Mouse (Mus musculus): ENCODE measurements around the gene Kif16b. TPM values are rescaled to one million over a fixed set of nuclear protein-coding genes. Genes with fewer than 3 reads are reported as not detected.

Gene Kif16b
- total RNA-seq (2017), result 27.1 and 30.1 TPM in 2 replicates

DNA sequence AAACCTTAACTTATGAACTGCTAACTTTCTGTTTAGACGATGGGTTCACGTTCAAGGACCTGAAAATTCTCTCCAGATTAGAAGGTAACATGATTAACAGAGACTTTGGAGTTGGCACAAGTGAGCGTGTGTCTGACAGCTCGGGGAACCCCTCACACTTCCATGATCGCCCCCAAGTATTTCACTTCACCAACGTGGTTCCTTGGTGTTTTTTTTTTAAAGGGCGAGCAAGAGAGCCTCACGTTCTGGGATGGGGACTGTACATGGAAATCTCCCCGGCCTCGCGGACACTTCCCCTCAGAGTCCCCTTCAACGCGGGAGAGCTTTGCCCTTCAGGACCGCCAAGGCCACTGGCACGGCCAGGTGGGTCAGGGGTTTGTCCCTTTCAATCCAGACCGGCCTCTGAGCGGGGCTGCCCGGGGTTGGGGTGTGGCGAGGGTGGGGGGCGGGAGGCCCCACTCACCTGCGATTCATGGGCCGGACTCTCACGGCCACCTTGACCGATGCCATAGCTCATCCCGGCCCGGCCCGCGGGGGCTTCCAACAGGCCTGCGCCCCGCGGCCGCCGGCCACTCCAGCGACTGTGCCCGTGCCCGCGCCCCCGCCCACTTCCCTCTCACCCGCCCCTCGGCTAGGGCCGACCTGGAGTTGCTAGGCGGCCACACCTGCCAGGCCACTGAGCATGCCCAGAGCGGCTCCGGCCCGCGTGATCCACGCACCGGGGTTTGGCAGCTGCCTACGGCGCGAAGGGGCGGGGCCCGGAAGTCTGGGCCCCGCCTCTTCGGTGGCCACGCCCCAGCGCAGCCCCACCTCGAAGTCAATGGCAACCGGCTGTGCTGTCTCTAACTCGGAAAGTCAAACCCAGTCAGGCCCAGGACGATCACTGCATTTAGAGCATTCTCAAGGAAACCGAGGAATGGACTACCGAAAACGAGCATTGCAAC lies at the start of gene Kif16b:
Gene Kif16b (minus strand): TSS at position 670 of the 944 bp plus-strand sequence.
- ATAC-seq (replicated peaks; ENCODE audit: low read depth, poor library complexity, severe bottlenecking), result peak; percentile 71

- no peak for ATAC-seq (replicated peaks; ENCODE audit: low read depth, poor library complexity, severe bottlenecking)
Measured at GRCm38 (mm10) chr2:142940899-142941642, 39.7 kb upstream of the Kif16b start.

DNA sequence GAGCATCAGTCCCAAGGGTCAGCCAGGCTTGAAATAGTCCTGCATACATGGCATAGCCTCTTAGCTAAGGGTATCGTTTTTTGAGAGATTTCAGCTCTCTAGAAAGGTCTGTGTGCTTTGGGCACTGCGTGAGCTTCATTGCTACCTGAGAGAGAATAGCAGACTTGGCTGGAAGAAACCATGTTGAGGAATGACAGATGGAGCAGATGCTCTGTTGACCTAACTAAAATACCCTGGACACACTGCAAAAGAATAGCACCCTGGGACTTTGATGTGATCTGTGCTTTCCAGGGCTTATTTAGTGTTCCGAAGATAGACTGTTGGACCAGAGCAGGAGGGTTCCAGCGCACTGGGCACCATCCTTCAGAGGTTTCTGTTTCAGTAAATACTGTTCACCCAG lies 29.1 kb upstream of the Kif16b start:
- ATAC-seq (replicated peaks; ENCODE audit: low read depth, poor library complexity, severe bottlenecking), result no peak

DNA sequence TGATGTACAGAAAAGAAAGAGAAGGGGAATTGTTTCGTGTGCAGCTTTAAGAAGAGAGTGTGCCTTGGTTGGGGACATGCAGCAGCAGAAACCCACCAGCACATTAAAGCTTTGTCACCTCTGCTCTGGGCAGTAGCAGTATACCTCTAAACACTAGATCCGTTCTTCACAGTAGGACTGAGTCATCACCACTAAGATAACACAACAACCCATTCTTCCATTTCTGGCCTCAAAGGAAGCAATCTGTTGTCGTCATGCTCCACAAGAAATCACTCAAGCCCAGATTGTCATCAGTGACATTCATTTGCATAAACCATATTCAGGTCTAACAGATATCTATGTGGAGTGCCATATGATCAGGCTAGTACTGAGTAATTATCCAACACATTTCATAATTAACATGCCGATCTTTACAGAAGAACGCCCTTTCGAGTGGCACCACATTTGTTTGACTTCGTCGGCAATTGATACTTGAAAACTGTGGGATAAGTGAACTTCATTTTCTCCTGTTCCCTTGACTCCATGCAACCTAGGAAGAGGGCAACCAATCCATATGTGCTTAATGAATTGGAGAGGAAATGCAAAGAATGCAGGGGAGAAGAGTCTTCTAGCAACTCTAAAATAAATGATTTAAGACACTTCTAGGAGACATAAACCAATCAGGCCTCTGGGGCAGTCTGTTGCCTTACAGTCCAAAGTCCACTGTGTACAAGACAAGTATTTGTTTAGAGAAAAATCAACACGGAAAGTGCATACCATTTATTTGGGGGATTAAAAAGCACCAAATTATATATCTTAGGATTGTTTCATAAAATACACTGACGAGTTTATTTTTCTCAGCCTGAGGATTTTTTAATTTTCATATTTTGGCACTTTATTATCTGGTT lies 28.1 kb upstream of the Kif16b start:
- ATAC-seq (replicated peaks; ENCODE audit: low read depth, poor library complexity, severe bottlenecking), result no peak

DNA sequence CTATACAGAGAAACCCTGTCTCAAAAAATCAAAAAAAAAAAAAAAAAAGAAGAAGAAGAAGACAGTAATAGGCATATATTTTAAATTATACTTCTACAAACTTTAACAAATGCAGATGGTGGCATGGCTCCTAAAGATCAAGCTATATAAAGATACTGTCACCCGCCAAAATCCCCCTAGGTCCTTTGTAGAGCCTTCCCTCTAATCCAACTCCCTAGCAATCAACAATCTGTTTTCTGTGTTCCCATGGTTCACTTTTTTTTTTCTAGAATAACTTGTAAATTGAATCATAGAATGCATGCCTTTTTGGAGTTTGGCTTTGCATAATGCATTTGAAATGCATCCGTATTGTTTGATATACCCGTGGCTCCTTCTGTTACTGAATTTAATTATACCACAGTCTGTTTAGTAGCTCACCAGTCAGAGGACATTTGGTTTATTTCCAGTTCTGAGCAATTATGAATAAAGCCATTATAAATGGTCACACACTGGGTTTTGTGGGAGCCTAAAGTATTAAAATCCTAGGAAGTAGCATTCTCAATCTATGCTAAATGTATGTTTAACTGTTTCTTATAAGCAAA lies 9.6 kb upstream of the Kif16b start:
- no peak for ATAC-seq (replicated peaks; ENCODE audit: low read depth, poor library complexity, severe bottlenecking)

GRCm38 (mm10) chr2:142909213-142909612 lies 7.9 kb upstream of the Kif16b start:
- ATAC-seq (replicated peaks; ENCODE audit: low read depth, poor library complexity, severe bottlenecking), result no peak

DNA sequence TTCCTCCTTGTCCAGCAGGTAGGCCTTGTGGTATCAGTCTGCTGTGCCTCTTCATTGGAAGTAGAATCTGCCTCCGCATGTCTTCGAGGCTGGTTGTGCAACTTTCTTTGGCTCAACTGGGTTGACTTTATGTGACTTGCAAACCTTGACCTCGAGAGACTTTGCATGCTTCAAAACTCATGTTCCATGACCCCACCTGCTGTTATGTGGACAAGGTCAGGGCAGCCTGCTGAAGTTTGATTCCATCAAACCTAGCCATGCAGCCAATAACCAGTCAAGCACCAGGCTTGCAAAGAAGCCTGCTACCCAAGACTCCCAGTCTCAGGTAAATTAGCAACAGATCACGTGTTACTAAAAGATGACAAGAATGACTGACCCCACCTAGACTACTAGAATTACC lies 5.7 kb upstream of the Kif16b start:
- no peak for ATAC-seq (replicated peaks; ENCODE audit: low read depth, poor library complexity, severe bottlenecking)

DNA sequence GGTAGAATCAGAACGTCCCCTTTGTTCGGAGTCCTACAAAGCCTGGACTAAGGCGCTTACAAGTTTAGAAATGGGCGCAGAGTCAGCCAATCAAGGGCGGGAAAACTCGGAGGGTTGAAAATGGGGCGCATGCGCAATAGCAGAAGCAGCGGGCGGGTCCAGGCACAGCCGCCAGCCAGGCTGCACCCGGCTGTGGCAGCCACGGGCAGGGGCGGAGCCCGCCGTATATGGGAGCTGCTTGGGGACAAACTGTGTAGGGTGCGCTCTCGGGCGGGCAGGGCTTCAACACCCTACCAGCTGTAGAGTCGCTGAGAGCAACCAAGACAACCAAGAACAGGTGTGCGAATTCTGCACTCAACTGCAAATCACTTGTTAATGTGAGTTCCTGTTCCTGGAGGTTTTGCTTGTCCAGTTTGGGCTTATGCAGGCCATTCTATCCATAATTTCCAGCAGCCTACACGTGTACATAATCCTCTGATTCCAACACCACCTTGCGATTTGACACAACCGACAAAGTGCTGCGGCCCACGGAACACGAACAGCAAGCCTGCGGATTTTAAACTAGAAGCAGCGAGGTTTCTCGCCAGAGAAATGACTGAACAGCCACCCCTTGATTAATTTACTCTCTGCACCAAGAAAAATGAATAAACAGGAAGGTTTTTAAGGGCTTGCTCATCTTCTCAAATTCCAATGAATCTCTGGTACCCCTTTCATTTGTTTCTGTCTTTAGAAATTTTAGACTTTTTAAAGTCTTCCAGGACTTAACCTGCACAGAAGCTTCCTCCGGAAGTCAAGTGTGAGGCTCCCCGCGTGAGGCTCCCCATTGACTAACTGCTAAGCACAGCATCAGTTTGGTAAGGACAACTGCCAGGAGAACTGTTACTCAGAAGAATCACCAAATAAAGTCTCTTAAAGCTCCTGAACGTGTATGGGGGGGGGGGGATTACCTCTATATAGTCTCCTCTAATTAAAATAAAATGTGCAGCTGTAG lies 1.9 kb upstream of the Kif16b start:
- peak; percentile 85 for ATAC-seq (replicated peaks; ENCODE audit: low read depth, poor library complexity, severe bottlenecking)

DNA sequence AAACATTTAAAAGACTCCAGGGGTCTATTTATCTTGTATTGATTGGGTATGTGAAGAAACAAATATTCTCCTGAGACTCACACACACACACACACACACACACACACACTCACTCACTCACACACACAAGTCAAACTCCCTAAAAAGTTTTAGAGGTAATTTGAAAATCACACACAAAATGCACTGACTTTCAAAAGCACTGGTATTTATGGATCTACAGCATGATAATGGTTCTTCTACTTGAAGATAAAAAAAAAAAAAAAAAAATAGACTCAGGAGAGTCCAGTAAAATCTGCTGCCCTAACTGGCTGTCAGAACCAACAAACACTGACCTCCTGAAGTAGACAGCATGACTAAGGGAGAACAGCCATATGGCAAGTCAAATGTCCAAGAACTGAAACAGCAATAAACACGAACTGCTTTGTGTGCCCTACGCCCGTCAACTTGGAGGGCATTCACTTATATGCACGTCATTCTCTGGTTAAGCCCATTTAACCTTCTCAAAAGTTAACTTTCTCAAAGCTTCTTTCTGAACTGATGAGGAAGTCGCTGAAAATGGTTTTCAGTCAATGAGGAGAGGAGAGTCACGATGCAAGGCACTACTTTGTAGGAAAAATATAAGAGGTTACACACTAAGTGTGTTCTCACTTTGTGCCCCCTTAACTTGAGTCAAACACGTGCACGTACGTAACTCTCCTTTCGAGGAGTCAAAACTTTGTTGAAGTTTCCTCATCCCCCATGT lies 1.0 kb downstream of the Kif16b start:
- 0 out of 2 replicates have a peak, but pooled peaks have one; percentile 2 for ATAC-seq (replicated peaks; ENCODE audit: low read depth, poor library complexity, severe bottlenecking)

DNA sequence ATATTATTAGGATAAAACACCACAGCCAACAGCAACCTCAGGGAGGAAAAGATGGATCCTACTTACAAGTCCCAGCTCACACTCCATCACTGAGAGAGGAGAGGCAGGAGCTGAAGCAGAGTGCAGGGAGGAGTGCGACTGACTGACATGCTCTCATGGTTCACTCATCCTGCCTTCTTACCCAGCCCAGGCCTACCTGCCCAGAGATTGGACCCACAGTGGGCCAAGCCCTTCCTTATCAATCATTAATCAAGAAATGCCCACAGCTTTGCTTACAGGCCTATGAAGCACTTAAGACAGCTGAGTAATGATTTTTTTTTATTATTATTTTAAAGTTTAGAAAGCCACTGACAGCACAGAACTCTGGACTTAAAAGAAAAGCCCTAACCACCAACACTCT lies 7.6 kb downstream of the Kif16b start:
- no peak for ATAC-seq (replicated peaks; ENCODE audit: low read depth, poor library complexity, severe bottlenecking)

DNA sequence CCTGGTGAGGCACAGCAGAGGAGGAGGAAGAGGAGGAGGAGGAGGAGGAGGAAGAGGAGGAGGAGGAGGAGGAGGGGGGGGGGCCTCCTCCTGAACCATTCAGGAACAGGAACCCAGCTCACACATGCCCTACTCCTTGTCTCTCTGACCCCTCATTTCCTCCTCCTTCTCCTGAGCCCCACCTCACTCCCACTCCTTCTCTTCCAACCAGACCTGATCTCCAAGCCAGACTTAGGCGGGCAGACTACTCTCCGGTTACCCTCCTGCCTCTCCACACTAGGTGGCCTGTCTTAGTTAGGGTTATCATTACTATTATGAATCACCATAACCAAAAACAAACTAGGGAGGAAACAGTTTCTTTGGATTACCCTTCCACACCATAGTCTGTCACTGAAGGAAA lies 10.0 kb downstream of the Kif16b start:
- ATAC-seq (replicated peaks; ENCODE audit: low read depth, poor library complexity, severe bottlenecking), result no peak

GRCm38 (mm10) chr2:142884456-142884855 lies 16.9 kb downstream of the Kif16b start:
- no peak for ATAC-seq (replicated peaks; ENCODE audit: low read depth, poor library complexity, severe bottlenecking)

DNA sequence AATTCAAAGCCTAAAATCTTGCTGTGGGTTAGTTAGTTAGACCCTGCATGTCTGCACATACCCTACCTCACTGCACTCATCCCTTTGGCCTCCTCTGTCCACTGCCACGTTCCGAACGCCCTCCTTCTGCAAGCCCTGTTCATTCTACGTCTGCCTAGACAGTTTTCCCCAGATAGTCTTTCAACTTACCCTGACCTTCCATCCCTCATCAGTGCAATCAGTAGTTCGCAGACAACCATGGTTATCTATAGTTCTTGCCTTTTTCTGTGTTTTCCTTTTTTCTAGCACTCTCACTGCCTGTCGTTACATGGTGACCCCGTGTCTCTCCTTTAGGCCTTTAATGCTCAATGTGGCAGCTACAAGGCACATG lies 17.7 kb downstream of the Kif16b start:
- ATAC-seq (replicated peaks; ENCODE audit: low read depth, poor library complexity, severe bottlenecking), result no peak

- no peak for ATAC-seq (replicated peaks; ENCODE audit: low read depth, poor library complexity, severe bottlenecking)
Measured at GRCm38 (mm10) chr2:142882871-142883624, 18.3 kb downstream of the Kif16b start.

GRCm38 (mm10) chr2:142882466-142882865 lies 18.9 kb downstream of the Kif16b start:
- ATAC-seq (replicated peaks; ENCODE audit: low read depth, poor library complexity, severe bottlenecking), result no peak

GRCm38 (mm10) chr2:142881177-142881576 lies 20.2 kb downstream of the Kif16b start:
- ATAC-seq (replicated peaks; ENCODE audit: low read depth, poor library complexity, severe bottlenecking), result no peak

DNA sequence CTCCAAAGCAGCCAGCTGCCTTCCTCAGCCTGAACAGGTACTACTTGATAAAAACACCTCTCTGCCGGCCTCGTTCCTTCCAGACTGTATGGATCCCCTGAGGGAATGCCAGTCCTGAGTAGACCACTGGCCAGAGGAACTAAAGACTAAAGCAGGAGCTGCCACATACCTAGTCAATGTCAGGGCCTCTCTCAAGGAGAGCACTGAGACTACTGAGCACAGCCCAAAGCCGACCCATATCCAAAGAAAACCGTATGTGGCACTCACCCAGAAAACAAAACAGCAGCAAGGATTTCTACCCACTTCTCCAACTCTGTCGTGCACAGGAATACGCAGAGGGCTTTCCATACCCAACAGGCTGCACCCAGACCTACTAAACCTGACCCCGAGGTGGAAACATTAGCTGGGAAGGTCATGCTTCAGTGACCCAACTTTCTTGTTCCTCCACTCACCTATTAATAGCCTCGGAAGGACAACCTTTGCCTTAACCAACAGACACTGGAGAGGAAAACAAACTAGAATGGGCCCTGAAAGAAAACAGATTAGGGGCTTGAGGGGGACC lies 22.0 kb downstream of the Kif16b start:
- no peak for ATAC-seq (replicated peaks; ENCODE audit: low read depth, poor library complexity, severe bottlenecking)

All from common myeloid progenitor, adult 5-6 weeks (primary cell).